Mouse (Mus musculus): ENCODE data around the gene Cmah.
"Not testable (repeated sequence)": the region's sequence is repeated elsewhere in the genome, so short reads cannot be mapped to it uniquely, and the experiment has no call there.

The Cmah gene

DNA sequence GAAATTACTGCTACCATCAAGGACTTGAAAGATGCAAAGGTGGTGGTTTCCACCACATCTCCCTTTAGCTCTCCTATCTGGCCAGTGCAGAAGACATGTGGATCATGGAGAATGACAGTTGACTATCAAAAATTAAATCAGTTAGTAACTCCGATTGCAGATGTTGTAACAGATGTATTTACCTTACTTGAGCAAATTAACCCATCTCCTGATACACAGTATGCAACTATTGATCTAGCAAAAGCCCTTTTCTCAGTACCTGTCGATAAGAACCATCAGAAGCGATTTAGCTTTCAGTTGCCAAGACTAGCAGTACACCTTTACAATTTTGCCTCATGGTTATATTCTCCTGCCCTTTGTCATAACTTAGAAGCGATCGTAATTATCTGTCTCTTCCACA lies 25.8 kb downstream of the Cmah start:
- DNase-seq: no peak

DNA sequence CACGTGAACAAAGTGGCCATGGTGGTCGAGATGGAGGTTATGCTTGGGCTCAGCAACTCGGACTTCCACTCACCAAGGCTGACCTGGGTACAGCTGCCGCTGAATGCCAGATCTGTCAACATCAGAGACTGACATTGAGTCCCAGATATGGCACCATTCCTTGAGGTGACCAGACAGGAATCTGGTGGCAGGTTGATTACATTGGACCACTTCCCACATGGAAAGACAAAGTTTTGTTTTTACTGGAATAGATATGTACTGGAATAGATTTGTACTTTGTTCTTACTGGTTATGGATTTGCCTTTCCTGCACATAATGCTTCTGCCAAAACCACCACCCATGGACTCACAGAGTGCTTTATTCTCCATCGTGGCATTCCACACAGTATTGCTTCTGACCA lies 27.5 kb downstream of the Cmah start:
- DNase-seq: no peak

DNA sequence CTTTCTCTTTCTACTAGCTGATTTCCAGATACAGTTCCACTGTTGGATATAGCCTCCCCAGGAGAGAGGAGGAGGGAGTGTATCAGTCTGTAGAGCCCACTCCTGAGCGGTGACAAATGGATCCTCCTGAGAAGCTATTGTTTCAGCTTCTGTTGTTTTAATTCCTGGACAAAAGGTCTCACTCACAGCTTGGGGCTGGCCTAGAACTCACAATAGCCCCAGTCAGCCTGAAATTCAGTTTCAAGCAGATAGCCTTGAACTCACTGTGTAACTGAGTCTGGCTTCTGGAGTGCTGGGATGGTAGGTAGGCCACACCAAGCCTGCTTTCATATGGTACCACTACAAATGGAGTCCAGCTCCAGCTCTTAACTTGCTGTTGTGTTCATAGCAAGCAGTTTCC lies 32.0 kb downstream of the Cmah start:
- DNase-seq: no peak

DNA sequence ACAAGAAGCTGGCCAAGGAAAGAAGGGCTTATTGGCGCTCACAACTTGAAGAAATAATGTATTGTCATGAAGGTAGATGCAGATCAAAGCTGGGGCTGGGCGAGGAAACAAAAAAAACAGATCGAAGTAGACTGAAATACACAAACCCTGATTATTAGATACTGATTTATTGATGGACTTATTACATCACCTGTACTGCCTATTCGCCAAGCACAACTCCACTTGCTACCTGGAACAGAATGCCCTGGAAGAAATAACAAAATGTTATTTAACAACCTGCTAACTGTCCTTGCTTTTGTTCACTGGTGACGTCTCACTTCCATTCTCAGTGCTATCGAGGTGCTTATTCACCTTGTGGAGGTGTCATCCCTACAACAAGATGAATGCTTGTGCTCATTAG lies 38.0 kb downstream of the Cmah start:
- DNase-seq: no peak

DNA sequence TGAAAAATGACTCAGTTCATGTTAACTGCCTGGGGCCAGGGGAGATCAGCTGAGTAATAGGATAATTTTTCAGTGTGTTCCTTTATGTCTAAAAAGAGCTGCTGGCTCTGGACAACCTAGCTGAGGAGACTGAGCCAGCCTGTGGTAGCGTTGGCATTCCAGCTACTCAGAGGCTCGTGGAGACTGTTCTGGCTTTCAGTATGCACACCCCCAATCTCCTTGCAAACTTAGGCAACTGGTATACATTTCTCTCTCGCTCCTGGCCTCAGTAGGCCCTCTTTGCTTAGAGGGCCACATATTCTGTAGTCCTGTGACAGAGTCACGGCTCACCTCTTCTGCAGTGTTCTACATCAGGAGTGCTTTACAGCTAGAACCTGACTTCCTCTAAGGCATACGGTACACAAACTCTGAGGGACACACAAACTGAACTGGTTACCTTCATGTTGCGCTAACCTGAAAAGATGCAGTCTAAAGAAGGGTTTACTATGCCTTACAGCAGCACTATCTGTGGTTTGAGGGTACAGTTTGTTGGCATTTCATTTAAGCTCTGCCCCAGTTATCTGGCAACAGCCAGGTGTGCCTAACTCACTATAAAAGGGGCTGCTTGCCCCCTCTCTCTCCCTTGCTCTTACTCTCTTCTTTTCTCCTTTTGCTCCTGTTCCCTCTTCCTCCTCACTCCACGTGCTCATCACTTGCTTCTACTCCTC lies 45.8 kb downstream of the Cmah start:
- DNase-seq: no peak

DNA sequence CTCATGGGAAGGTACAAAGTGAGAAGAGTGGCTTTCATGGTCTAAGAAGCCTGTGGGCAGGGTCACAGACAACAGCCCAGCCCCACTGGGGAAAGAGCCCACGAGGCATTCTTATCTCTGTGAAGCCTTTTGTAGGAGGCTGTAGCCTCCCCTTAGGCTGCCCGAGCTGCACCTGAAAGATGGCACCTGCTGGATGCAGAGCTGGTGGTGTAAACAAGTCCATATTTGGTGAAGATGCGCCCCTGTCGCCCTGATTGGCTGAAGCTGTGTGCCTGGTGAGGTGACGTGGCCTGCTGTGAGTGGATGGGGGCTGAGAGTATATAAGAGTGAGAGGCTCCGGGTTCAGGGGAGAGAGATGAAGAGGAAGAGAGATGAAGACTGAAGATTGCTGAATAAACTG lies 47.4 kb downstream of the Cmah start:
- DNase-seq: not testable (repeated sequence)

DNA sequence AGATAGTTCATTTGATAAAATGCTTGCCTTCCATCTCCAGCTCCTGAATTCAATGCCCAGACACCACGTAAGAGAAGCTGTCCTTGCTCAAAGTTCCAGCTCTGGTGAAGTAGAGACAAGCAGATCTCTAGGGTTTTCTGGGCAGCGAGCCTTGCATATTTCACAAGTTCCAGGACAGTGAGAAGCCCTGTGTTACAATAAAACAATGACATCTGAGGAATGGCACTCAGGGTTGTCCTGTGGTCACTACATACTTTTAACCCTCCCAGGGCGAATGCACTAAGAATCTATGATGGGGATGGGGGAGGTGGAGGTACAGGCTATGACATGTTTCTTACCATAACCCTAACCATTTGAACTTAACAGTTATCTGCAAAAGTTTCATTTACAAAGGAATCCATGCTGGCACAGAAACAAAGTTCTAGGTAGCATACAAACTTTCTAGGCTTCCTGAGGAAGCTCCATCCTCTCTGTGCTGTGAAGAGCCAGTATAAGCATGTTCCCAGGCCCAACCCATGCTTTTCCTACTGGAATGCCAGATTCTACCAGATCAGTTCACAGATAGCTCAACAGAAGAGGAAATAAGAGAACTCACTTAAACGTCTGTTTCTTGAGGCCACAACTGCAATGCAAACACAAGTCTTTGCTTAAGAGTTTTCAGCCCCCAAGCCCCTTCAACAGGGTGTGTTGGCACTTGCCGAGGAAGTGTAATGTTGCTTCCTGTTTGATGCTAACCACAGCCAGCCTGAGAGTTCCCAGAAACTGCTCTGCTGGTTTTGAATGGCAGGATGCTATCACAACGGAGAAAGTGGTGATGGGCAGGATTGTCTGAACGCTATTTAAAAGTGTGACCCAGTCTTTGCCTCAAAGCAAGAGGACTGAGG lies 48.4 kb downstream of the Cmah start:
- DNase-seq: no peak

DNA sequence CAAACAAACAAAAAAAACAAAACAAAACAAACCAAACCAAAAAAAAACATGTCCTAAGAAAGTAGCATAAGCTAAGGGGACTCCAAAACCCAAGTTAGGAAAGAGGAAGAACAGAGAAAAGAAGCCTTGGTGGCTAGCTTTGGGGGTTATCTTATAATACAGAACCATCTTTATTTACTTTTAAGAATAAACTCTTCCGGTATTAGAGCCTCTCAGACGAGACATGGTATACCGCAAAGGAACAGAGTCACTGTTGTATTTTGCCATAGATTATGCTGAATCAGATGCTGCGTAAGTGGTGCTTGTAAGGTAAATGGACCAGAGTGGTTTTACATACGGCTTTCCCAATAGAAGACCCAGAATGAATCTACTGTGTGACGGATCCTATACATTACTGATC lies 53.5 kb downstream of the Cmah start:
- DNase-seq: no peak

DNA sequence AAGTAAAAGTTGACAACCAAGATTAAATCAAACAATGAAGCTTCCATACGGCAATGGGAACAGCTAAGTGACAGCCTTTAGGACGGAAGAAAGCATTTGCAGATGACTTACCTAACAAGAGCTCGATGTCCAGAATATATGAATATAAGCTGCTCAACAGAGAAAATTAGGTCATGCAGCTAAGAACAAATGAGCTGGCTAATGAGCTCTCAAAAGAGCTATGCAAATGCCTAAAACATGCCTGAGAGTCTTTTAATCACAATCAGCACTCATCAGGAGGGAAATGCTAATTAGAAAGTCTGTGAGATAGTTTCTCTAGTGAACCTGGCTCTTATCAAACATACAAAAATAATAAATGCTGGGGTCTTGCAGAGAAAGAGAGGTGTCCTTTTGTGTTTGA lies 56.7 kb downstream of the Cmah start:
- no peak for DNase-seq

DNA sequence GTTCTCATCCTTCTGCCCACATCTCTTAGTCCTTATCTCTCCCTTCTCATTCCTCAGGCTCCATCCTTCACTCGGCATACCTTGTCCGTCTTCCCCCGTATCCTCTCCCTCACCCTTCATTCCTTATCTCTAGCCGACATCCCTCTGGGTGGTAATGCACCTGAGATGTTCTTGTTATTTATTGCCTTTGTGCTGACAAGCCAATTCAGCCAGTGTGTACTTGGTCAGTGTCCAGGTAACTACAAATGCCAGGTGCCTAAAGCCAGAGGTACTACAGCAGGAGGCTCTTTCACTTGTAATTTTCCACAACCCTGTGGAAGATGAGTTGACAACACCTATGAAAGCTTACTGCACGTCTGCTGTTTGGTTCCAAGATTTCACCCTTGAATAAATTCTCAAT lies 64.7 kb downstream of the Cmah start:
- DNase-seq: no peak

DNA sequence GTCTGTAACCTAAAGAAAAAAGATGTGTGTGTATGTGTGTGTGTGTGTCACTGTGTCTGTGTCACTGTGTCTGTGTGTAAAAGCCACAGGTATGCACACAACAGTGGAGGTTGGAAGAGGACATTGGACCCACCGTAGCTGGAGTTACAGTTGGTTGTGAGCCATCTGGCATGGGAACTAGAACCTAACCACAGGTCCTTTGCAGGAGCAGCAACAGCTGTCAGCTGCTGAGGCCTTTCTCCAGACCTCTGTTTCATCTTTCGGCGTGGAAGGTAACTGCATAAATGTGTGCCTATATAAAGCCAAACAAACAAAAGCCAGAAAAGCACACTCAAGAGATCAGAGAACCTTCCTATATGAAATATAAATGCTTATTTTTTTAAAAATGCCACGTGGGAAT lies 65.5 kb downstream of the Cmah start:
- no peak for DNase-seq

DNA sequence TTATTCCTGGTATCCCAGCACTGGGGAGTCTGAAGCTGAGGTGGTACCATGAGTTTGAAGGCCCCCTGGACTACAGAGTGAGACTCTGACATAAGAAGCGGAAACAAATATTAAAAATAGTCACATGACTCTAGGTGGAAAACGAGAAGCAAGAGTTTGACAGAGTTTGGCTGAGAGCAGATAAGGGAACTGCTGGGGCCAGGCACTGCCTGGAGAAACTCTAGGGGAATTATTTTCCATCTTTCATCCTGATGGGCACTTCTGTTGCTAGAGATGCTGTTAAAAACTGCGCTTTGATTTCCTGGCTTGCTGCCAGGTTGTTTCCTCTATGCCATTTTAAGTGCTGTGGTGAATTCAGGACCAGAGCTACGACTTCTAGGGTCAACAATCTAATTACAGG lies 65.9 kb downstream of the Cmah start:
- DNase-seq: no peak

DNA sequence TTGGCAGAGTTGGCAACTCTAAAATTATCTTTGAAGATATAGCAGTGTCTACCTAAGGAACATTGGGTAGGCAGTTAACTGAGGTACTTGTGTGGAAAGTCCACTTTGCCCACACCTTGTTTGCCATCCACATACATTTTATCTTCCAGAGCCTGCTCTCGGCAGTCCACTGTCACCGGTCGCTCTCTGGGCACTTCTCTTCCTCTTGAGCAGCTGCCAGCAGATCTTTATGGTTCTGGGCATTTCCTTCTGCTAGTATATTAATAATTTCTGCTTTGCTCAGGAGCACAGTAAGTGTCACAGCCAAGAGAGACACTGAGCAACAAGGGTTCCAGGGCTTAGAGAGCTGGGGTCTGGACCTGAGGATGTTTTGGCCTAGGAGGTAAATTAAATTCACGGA lies 68.6 kb downstream of the Cmah start:
- DNase-seq: no peak

DNA sequence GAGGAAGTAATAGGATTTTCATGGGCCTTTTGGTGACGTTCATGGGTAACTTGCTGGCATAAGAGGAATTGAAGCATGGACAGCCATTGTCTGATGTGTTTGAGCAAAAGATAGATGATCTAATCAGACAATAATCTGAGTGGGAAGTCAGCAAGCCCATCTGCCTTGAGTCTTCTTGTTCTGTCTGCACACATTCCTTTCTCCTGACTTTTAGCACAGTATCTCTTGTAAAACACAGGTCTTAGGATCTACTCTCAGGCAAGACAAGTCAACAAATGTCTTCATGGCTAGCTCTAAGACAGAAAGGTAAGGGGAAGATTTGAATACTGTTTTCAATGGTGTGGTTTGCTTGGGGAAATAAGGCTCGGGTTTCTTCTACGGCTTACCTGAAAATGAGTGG lies 70.0 kb downstream of the Cmah start:
- no peak for DNase-seq

DNA sequence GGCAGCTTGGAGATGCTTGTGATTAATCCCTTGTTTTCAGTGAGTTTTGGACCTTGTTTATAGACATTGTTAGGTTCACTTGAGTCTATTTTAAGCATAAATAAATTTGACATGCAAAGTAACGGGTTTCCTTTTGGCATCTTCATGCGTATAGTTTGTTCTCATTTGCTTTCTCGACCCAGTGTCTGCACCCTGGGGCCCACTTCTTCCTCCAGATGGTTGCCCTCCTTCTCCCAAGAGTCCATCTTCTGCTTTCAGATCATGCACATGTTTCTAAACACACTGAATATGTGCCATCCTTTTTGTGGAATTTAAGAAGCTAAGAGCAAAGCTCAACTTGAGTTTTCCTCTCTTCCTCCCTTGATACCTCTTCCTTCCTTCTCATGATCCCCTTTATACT lies 71.3 kb downstream of the Cmah start:
- DNase-seq: no peak

DNA sequence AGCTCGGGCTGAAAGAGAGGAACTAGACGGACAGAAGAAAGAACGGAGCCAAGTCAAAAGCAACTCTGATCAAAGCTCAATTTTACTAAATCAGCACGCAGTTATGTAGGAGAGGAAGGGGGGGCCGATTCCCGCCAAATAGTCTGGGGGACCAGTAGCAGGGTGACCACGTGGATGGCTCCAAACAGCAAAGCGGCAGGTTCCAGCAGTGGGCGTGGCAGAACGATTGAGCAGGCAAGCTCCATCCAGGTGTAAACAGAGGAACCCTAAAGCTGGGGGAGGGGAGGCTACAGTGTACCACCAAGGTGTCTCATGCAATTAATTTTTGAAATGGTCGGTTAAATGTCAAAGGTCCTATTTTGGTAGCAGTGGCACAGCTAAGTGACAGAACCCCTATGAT lies 74.6 kb downstream of the Cmah start:
- not testable (repeated sequence) for DNase-seq

DNA sequence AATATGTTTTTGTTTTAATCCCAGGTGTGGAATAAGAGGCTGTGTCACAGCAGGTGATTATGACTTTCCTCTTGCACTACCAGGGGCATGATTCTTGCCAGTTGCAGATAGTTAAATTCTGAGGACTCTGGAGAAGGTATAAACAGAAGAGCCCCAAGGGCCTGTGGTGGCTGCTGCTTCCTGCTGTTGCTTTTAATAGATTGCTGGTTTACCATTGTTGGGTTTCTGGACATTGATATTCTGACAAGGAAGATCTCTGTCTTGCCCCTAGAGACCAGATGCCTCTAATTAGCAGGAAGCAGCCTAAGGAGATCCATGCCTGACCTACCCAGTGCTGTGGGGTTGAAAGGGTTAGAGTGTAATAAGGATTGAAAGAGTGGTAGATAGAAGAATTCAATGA lies 75.8 kb downstream of the Cmah start:
- DNase-seq: no peak

DNA sequence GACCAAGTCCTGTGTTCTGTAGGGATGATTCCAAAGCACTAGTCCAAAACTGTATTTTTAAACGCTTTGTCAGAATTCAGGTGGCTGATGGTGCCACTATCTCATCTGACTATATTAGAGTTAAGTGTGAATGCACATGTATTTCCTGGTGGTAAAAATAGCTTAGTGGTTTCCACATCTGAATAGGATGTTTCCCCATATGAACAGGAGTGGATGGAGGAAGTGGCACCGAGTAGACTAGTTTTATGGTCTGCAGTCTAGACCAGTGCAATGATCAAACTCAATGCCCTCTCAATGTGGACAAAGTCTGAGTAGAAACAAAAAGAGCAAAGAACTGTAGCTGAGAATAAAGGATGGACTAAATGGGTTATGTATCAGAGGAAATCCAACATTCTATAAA lies 79.6 kb downstream of the Cmah start:
- no peak for DNase-seq

DNA sequence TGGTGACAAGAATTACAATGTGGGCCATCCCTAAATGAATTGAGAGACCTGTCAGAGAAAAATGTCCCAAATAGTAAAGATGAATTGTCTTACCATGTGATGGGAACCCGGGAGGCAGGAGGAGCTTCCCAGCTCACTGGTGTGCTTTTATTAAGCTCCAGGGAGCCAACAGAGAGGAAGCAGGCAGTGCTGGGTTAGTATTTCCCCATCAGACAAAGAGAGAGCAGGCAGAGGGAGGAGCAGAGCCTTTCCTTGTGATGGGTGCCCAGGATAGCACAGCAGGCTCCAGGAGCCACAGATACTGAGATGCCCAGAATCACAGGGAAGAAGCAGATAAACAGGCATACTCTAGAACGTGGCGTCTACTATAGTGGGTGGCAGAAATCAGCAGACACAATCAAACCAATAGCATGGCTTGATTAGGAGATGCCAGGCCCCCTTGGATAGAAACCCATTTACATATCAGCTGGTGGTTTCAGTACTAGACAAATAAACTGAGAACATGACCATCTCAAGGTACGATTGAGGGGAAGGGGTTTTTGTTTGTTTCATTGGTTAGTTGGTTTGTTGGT lies 87.5 kb downstream of the Cmah start:
- DNase-seq: no peak

DNA sequence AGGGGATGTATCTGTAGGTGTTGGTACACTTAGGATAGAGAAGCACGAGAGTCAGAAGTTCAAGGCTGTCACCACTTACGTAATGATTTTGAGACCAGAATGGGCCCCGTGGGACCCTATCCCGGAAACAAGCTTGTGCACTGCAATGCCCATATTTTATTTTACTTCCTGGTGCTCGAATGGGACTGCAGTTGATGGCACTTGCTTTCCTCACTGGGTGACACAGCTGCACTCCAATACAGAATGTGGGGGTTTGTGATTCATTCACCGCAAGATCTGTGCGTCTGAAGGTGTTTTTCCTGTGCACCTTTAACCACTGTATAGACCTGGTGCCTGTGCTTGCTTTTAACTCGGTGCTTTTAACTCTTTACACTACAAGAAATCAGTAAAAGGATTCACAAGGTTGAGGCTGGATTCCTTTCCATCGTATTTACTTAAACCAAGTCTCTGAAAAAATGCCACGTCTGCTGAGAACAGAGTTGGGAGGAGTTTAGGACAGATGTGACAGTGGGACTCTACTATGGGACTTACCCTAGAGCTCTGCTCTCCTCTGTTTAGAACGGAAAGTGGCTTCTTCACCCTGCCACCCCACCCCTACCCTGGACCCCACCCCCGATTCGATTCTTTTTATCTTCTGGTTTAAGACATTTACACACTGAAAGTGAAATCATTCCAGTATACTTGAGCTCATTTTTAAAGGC lies 88.5 kb downstream of the Cmah start:
- no peak for DNase-seq

DNA sequence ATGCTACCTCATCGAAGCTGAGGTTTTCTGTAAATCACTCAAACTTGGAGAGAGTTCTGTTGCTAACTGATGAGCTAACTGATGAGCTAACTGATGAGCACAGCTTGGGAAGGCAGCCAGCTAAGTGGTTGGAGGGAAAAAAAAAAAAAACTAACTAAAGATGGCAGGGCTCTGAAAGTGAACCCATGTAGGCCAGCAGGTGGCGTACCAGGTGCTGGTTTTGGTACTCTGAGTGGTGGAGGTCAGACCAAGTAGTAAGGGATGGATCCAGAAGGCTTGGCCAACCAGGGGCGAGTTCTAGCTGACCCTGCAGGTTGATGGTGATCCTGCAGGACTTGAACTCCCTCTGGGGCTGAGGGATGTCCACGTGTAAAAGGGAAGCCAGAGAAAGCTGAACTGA lies 89.2 kb downstream of the Cmah start:
- no peak for DNase-seq

DNA sequence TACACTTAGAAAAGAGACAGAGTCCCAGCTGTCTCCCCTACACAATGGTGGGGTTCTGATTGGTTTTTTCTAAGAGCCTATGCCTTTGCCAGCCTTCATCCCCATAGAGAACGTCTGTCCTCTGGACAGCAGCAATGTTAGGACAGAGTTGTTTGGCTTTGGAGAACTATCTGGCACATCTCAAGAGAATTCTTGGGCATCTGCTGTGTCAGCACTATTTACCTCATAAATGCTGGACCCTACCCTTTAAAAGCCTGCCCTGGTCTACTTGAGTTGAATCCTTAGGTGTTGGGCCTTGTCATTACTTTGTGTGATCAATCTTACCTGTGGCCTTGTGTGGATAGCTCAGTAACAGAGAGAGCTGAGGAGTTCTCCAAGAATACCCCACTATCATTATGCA lies 90.8 kb downstream of the Cmah start:
- DNase-seq: no peak

DNA sequence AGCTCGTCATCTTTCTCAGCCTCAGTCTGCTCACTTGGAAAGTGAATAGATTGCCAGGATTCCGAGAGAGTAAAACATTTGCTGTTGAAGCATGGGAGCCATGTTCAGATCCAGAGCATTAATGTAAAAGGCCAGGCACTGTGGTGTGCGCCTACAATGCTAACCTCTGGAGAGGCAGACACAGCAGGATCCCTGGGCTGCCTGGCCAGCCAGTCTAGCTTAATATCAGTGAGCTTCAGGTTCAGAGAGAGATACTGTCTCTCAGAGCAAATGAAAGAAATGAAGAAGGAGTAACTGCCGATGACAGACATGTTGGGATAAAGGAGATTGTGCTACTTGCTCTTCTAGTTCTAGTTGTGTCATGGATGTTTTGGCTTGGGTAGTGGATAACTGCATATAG lies 91.6 kb downstream of the Cmah start:
- no peak for DNase-seq
